Mouse (Mus musculus) thymus, adult 2 months (tissue): ENCODE data around the gene Pde6h.

Experiments
- CTCF ChIP-seq: fragments of 200-500 bp; IDR thresholded peaks from 2 replicates; pipeline ENCODE4 v1.5.1; 2012; ENCODE audit warnings: mild to moderate bottlenecking, control low read depth, low read length, moderate library complexity, borderline replicate concordance; ENCODE audit not compliant: control insufficient read depth, poor library complexity, insufficient read depth; ENCODE audit errors: extremely low read depth
- POLR2A ChIP-seq: fragments of 200-500 bp; IDR thresholded peaks from 2 replicates; pipeline ENCODE4 v1.6.1; 2012; ENCODE audit warnings: mild to moderate bottlenecking, low read length, control low read depth, moderate library complexity; ENCODE audit not compliant: control insufficient read depth, poor library complexity, insufficient read depth; ENCODE audit errors: extremely low read depth

DNA sequence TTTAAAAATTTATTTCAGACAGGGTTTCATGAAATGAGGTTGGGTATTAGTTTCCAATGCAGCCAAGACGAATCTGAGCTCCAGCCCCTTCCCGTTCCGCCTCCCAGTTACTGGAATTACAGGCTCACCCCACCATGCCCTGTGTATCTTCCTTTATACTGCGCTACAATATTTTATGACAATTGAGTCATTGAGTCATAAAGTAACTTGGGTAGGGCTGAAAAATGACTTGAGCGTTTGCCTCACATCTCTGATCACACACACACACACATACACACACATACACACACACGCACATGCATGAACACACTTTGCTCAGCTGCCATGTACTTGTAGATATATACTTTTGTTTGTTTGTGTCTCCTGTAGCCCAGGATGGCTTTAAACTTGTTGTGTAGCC, 9.4 kb upstream of the Pde6h start:
- TF ChIP-seq CTCF (no peak), POLR2A (no peak)
